Mouse (Mus musculus): ENCODE measurements around the gene Serpinb9b. TPM values are rescaled to one million over a fixed set of nuclear protein-coding genes. Genes with fewer than 3 reads are reported as not detected.

The Serpinb9b gene
- polyA plus RNA-seq, 2 experiments = 0.02 TPM; not detected in 1

DNA sequence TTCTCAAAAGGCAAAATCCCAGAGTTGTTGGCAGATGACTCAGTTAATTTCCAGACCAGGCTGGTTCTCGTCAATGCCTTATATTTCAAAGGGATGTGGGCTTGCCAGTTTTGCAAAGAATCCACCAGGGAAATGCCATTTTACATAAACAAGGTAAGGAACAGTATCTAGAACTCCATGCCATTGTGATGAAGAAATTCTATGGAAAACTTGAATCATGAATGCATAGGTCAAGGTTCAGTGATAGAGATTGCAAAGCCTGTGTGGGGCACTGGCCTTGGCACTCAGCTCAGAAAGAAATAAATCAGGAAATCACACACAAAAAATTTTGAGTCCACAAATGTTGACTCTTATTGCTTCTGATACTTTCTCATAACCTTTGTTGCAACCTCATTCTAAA, 8.3 kb downstream of the Serpinb9b start:
- Histone ChIP-seq H3K4me3 (ENCODE audit: insufficient read depth in 1 of 2, low read depth in 2 of 2, low read length in 2 of 2) (no peak overlapping the region), H3K36me3 (replicated peaks; ENCODE audit: control insufficient read depth, insufficient read depth, low read depth) (no peaks in the 10 kb centered on the region), H3K27me3 (ENCODE audit: control insufficient read depth, insufficient read depth, low read length) (no peaks in the 10 kb centered on the region), H3K4me2 (ENCODE audit: low read depth) (no peak overlapping the region), H3K27ac (no peak overlapping the region), H3K9me3 (ENCODE audit: control insufficient read depth, low read length) (no peaks in the 10 kb centered on the region), H3K4me1 (replicated peaks; ENCODE audit: control insufficient read depth in 2 of 2, insufficient read depth in 2 of 2, low read length in 1 of 2) (no peaks in the 10 kb centered on the region), H3K9ac (replicated peaks) (no peak overlapping the region)
- DNase-seq (ENCODE audit: low read depth in 3 of 3, low spot score in 3 of 3) = no peak
- no peak for ATAC-seq (ENCODE audit: insufficient read depth)
- TF ChIP-seq CTCF (IDR thresholded peaks at IDR 0.05; ENCODE audit: low read depth) (no peak), EP300 (IDR thresholded peaks at IDR 0.05; ENCODE audit: low read depth) (no peak)
- WGBS (ENCODE audit: insufficient replicate concordance) = 50% methylated on average over 1 of the region's 1 CpGs

GRCm38 (mm10) chr13:33043542-33043941, 16.3 kb downstream of the Serpinb9b start:
- TF ChIP-seq CTCF (IDR thresholded peaks at IDR 0.05; ENCODE audit: low read depth) = no peak
- no peak for TF ChIP-seq EP300 (IDR thresholded peaks at IDR 0.05; ENCODE audit: low read depth)
- H3K36me3 ChIP-seq (replicated peaks; ENCODE audit: control insufficient read depth, insufficient read depth, low read depth) = no peaks in the 10 kb centered on the region
- H3K9ac ChIP-seq (replicated peaks) = no peak overlapping the region
- no peaks in the 10 kb centered on the region for H3K27me3 ChIP-seq (ENCODE audit: control insufficient read depth, insufficient read depth, low read length)
- no peak overlapping the region for H3K4me3 ChIP-seq (ENCODE audit: insufficient read depth in 1 of 2, low read depth in 2 of 2, low read length in 2 of 2)
- 73% methylated on average over 3 of the region's 3 CpGs for WGBS (ENCODE audit: insufficient replicate concordance)
- no peak for ATAC-seq (ENCODE audit: insufficient read depth)
- no peak overlapping the region for H3K4me2 ChIP-seq (ENCODE audit: low read depth)
- H3K4me1 ChIP-seq (replicated peaks; ENCODE audit: control insufficient read depth in 2 of 2, insufficient read depth in 2 of 2, low read length in 1 of 2) = peaks cover 3 to 4% of the 10 kb centered on the region in 2 experiments
- no peak overlapping the region for H3K27ac ChIP-seq
- H3K9me3 ChIP-seq (ENCODE audit: control insufficient read depth, low read length) = no peaks in the 10 kb centered on the region
- no peak for DNase-seq (ENCODE audit: low read depth in 3 of 3, low spot score in 3 of 3)

GRCm38 (mm10) chr13:33047234-33047633, 20.0 kb downstream of the Serpinb9b start:
- no peak overlapping the region for H3K9ac ChIP-seq (replicated peaks)
- no peak overlapping the region for H3K27ac ChIP-seq
- peaks cover 3 to 4% of the 10 kb centered on the region in 2 experiments for H3K4me1 ChIP-seq (replicated peaks; ENCODE audit: control insufficient read depth in 2 of 2, insufficient read depth in 2 of 2, low read length in 1 of 2)
- peak; percentile 4 to 31 (median 13) for DNase-seq (ENCODE audit: low read depth in 3 of 3, low spot score in 3 of 3)
- H3K9me3 ChIP-seq (ENCODE audit: control insufficient read depth, low read length) = no peaks in the 10 kb centered on the region
- no peak overlapping the region for H3K4me3 ChIP-seq (ENCODE audit: insufficient read depth in 1 of 2, low read depth in 2 of 2, low read length in 2 of 2)
- 59% methylated on average over 2 of the region's 2 CpGs for WGBS (ENCODE audit: insufficient replicate concordance)
- ATAC-seq (ENCODE audit: insufficient read depth) = peak; percentile 76
- no peaks in the 10 kb centered on the region for H3K27me3 ChIP-seq (ENCODE audit: control insufficient read depth, insufficient read depth, low read length)
- no peak overlapping the region for H3K4me2 ChIP-seq (ENCODE audit: low read depth)
- no peaks in the 10 kb centered on the region for H3K36me3 ChIP-seq (replicated peaks; ENCODE audit: control insufficient read depth, insufficient read depth, low read depth)
- TF ChIP-seq EP300 (IDR thresholded peaks at IDR 0.05; ENCODE audit: low read depth) (peak; percentile 53), CTCF (IDR thresholded peaks at IDR 0.05; ENCODE audit: low read depth) (no peak)

DNA sequence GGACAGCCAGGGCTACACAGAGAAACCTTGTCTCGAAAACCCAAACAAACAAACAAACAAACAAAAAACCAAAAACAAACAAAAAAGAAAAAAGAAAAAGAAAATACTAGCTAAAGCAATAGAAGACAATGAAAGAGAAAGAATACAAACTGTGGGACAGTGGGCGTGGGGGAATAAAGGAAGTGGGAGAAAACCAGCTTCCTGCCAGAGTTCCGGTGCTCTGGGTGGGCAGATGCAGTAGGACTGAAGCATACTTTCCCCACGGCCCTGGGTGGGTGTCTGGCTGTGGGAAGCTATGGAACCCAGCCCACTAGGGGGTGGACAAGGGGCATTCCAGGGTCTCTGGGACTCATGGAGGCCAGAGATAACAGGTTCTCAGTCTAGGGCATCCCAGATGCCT, 21.0 kb downstream of the Serpinb9b start:
- Histone ChIP-seq H3K4me1 (replicated peaks; ENCODE audit: control insufficient read depth in 2 of 2, insufficient read depth in 2 of 2, low read length in 1 of 2) (peaks cover 3 to 4% of the 10 kb centered on the region in 2 experiments), H3K36me3 (replicated peaks; ENCODE audit: control insufficient read depth, insufficient read depth, low read depth) (no peaks in the 10 kb centered on the region), H3K9ac (replicated peaks) (no peak overlapping the region), H3K27me3 (ENCODE audit: control insufficient read depth, insufficient read depth, low read length) (no peaks in the 10 kb centered on the region), H3K9me3 (ENCODE audit: control insufficient read depth, low read length) (no peaks in the 10 kb centered on the region), H3K27ac (no peak overlapping the region), H3K4me3 (ENCODE audit: insufficient read depth in 1 of 2, low read depth in 2 of 2, low read length in 2 of 2) (no peak overlapping the region), H3K4me2 (ENCODE audit: low read depth) (no peak overlapping the region)
- no peak for DNase-seq (ENCODE audit: low read depth in 3 of 3, low spot score in 3 of 3)
- no peak for TF ChIP-seq EP300 (IDR thresholded peaks at IDR 0.05; ENCODE audit: low read depth)
- no peak for TF ChIP-seq CTCF (IDR thresholded peaks at IDR 0.05; ENCODE audit: low read depth)
- ATAC-seq (ENCODE audit: insufficient read depth) = no peak
- 29% methylated on average over 4 of the region's 4 CpGs for WGBS (ENCODE audit: insufficient replicate concordance)

- ATAC-seq (ENCODE audit: insufficient read depth) (no peak), DNase-seq (ENCODE audit: low read depth in 3 of 3, low spot score in 3 of 3) (no peak)
- Histone ChIP-seq H3K27me3 (ENCODE audit: control insufficient read depth, insufficient read depth, low read length) (no peaks in the 10 kb centered on the region), H3K9ac (replicated peaks) (no peak overlapping the region), H3K27ac (no peak overlapping the region), H3K36me3 (replicated peaks; ENCODE audit: control insufficient read depth, insufficient read depth, low read depth) (no peaks in the 10 kb centered on the region), H3K4me2 (ENCODE audit: low read depth) (no peak overlapping the region), H3K4me1 (replicated peaks; ENCODE audit: control insufficient read depth in 2 of 2, insufficient read depth in 2 of 2, low read length in 1 of 2) (peaks cover 3 to 4% of the 10 kb centered on the region in 2 experiments), H3K9me3 (ENCODE audit: control insufficient read depth, low read length) (no peaks in the 10 kb centered on the region), H3K4me3 (ENCODE audit: insufficient read depth in 1 of 2, low read depth in 2 of 2, low read length in 2 of 2) (no peak overlapping the region)
- no peak for TF ChIP-seq CTCF (IDR thresholded peaks at IDR 0.05; ENCODE audit: low read depth)
- no peak for TF ChIP-seq EP300 (IDR thresholded peaks at IDR 0.05; ENCODE audit: low read depth)
- WGBS (ENCODE audit: insufficient replicate concordance) = 38% methylated on average over 3 of the region's 3 CpGs
These were observed 24.5 kb downstream of the Serpinb9b start for GRCm38 (mm10) chr13:33051697-33052096.
